Mouse (Mus musculus) MEL (cell line): ENCODE results near the gene Cobll1. TPM values are rescaled to one million over a fixed set of nuclear protein-coding genes. Genes with fewer than 3 reads are reported as not detected.

Experiments
- DNase-seq: peaks from one replicate; pipeline ENCODE4 v3.0.0; 2011; ENCODE audit warnings: low read depth, low spot score
- H3K27ac ChIP-seq: 2 replicates; pipeline ENCODE4 v1.5.1; 2012; ENCODE audit warnings: low read depth, mild to moderate bottlenecking, control low read depth, low read length, moderate library complexity; ENCODE audit not compliant: control insufficient read depth
- H3K27me3 ChIP-seq, 2 experiments: fragments of 150-350 bp in 1 of 2; sonication (generic) in 1 of 2; 2 replicates each; pipeline ENCODE4 v1.6.1; 2012; ENCODE audit warnings: low read length in 2 of 2, mild to moderate bottlenecking in 2 of 2, improper control_type of control experiment in 1 of 2, moderate library complexity in 1 of 2; ENCODE audit not compliant: insufficient read depth in 2 of 2, control insufficient read depth in 1 of 2
- H3K36me3 ChIP-seq, 2 experiments: 2 replicates each; pipeline ENCODE4 v1.6.1; 2012 to 2014; ENCODE audit warnings: low read length in 2 of 2, improper control_type of control experiment in 1 of 2, inconsistent platforms in 1 of 2, mild to moderate bottlenecking in 1 of 2; ENCODE audit not compliant: insufficient read depth in 2 of 2, control insufficient read depth in 1 of 2
- H3K4me1 ChIP-seq, 2 experiments: fragments of 150-350 bp in 1 of 2; sonication (generic) in 1 of 2; 2 replicates each; pipeline ENCODE4 v1.6.1; 2012; ENCODE audit warnings: low read length in 2 of 2, improper control_type of control experiment in 1 of 2, mild to moderate bottlenecking in 1 of 2; ENCODE audit not compliant: insufficient read depth in 2 of 2, control insufficient read depth in 1 of 2
- H3K4me3 ChIP-seq, 2 experiments: fragments of 150-350 bp in 1 of 2; sonication (generic) in 1 of 2; 2 replicates each; pipeline ENCODE4 v1.5.1; 2012; ENCODE audit warnings: low read depth in 2 of 2, low read length in 2 of 2, mild to moderate bottlenecking in 2 of 2, moderate library complexity in 2 of 2, control low read depth in 1 of 2, improper control_type of control experiment in 1 of 2; ENCODE audit not compliant: control insufficient read depth in 1 of 2, insufficient read depth in 1 of 2
- H3K79me2 ChIP-seq: 2 replicates; pipeline ENCODE4 v1.6.1; 2012; ENCODE audit warnings: mild to moderate bottlenecking, low read length, moderate library complexity; ENCODE audit not compliant: control insufficient read depth, poor library complexity, insufficient read depth
- H3K9ac ChIP-seq: 2 replicates; pipeline ENCODE4 v1.6.1; 2012; ENCODE audit warnings: low read depth, mild to moderate bottlenecking, control low read depth, low read length, moderate library complexity; ENCODE audit not compliant: control insufficient read depth, poor library complexity, severe bottlenecking
- H3K9me3 ChIP-seq: fragments of 150-350 bp; sonication (generic); replicated peaks from 2 replicates; pipeline ENCODE4 v1.6.1; 2012; ENCODE audit warnings: mild to moderate bottlenecking, low read length, improper control_type of control experiment, moderate library complexity; ENCODE audit not compliant: insufficient read depth
- BHLHE40 ChIP-seq: IDR thresholded peaks from 2 replicates; pipeline ENCODE4 v1.6.1; 2012; ENCODE audit warnings: low read depth, mild to moderate bottlenecking, inconsistent platforms, low read length, improper control_type of control experiment, borderline replicate concordance
- CHD1 ChIP-seq: IDR thresholded peaks from 2 replicates; pipeline ENCODE4 v1.6.1; 2012; ENCODE audit warnings: low read depth, mild to moderate bottlenecking, inconsistent platforms, low read length, improper control_type of control experiment
- CTCF ChIP-seq, 3 experiments: IDR thresholded peaks in 2 of 3; conservative IDR thresholded peaks in 1 of 3; 2 replicates each; pipeline ENCODE4 v1.5.1; 2011 to 2012; ENCODE audit warnings: low read length in 3 of 3, low read depth in 2 of 3, mild to moderate bottlenecking in 2 of 3, improper control_type of control experiment in 1 of 3, inconsistent platforms in 1 of 3, mixed read lengths in 1 of 3, moderate library complexity in 1 of 3; ENCODE audit not compliant: control insufficient read depth in 1 of 3, insufficient read depth in 1 of 3, poor library complexity in 1 of 3, severe bottlenecking in 1 of 3
- EP300 ChIP-seq, 2 experiments: IDR thresholded peaks; 2 replicates each; pipeline ENCODE4 v1.6.1; 2011; ENCODE audit warnings: improper control_type of control experiment in 2 of 2, low read length in 2 of 2, low read depth in 1 of 2, mild to moderate bottlenecking in 1 of 2
- ETS1 ChIP-seq: IDR thresholded peaks from 2 replicates; pipeline ENCODE4 v1.6.1; 2012; ENCODE audit warnings: low read depth, mild to moderate bottlenecking, inconsistent platforms, low read length, improper control_type of control experiment, moderate library complexity
- GATA1 ChIP-seq: IDR thresholded peaks from 2 replicates; pipeline ENCODE4 v1.6.1; 2011; ENCODE audit warnings: low read depth, low read length, improper control_type of control experiment
- HCFC1 ChIP-seq: IDR thresholded peaks from 2 replicates; pipeline ENCODE4 v1.6.1; 2012; ENCODE audit warnings: low read depth, mild to moderate bottlenecking, inconsistent platforms, low read length, improper control_type of control experiment, moderate library complexity
- KAT2A ChIP-seq: conservative IDR thresholded peaks from 2 replicates; pipeline ENCODE4 v1.6.1; 2012; ENCODE audit warnings: low read depth, low read length, improper control_type of control experiment, inconsistent platforms
- MAX ChIP-seq: IDR thresholded peaks from 2 replicates; pipeline ENCODE4 v1.6.1; 2011; ENCODE audit warnings: low read length, improper control_type of control experiment
- MXI1 ChIP-seq: IDR thresholded peaks from 2 replicates; pipeline ENCODE4 v1.6.1; 2011; ENCODE audit warnings: mild to moderate bottlenecking, low read depth, low read length, improper control_type of control experiment
- MYC ChIP-seq: IDR thresholded peaks from 2 replicates; pipeline ENCODE4 v1.6.1; 2011; ENCODE audit warnings: low read depth, mild to moderate bottlenecking, low read length, improper control_type of control experiment, moderate library complexity
- NRF1 ChIP-seq: IDR thresholded peaks from 2 replicates; pipeline ENCODE4 v1.6.1; 2014; ENCODE audit warnings: low read depth, mild to moderate bottlenecking, inconsistent platforms, low read length, improper control_type of control experiment, moderate library complexity; ENCODE audit not compliant: poor library complexity, insufficient read depth, severe bottlenecking
- POLR2A ChIP-seq, 2 experiments: IDR thresholded peaks; 2 replicates each; pipeline ENCODE4 v1.6.1; 2011 to 2012; ENCODE audit warnings: low read length in 2 of 2, mild to moderate bottlenecking in 2 of 2, control low read depth in 1 of 2, improper control_type of control experiment in 1 of 2, low read depth in 1 of 2, moderate library complexity in 1 of 2; ENCODE audit not compliant: control insufficient read depth in 1 of 2, insufficient read depth in 1 of 2, poor library complexity in 1 of 2
- POLR2AphosphoS2 ChIP-seq: IDR thresholded peaks from 2 replicates; pipeline ENCODE4 v1.6.1; 2011; ENCODE audit warnings: low read length, improper control_type of control experiment
- RCOR1 ChIP-seq: IDR thresholded peaks from 2 replicates; pipeline ENCODE4 v1.6.1; 2012; ENCODE audit warnings: low read depth, mild to moderate bottlenecking, inconsistent platforms, low read length, improper control_type of control experiment
- SIN3A ChIP-seq: IDR thresholded peaks from 2 replicates; pipeline ENCODE4 v1.6.1; 2012; ENCODE audit warnings: low read length, improper control_type of control experiment, inconsistent platforms
- TAL1 ChIP-seq: IDR thresholded peaks from 2 replicates; pipeline ENCODE4 v1.6.1; 2012; ENCODE audit warnings: mild to moderate bottlenecking, inconsistent platforms, low read length, moderate library complexity, mixed read lengths
- TBP ChIP-seq: IDR thresholded peaks from 2 replicates; pipeline ENCODE4 v1.8.0; 2011; ENCODE audit warnings: low read depth, low read length, improper control_type of control experiment
- USF2 ChIP-seq, 2 experiments: IDR thresholded peaks; 2 replicates each; pipeline ENCODE4 v1.6.1; 2011 to 2012; ENCODE audit warnings: improper control_type of control experiment in 2 of 2, low read length in 2 of 2, borderline replicate concordance in 1 of 2, inconsistent platforms in 1 of 2, low read depth in 1 of 2, mild to moderate bottlenecking in 1 of 2; ENCODE audit not compliant: insufficient read depth in 1 of 2
- ZKSCAN1 ChIP-seq: IDR thresholded peaks from 2 replicates; pipeline ENCODE4 v1.6.1; 2012; ENCODE audit warnings: low read depth, mild to moderate bottlenecking, inconsistent platforms, low read length, improper control_type of control experiment, moderate library complexity
- ZMIZ1 ChIP-seq: IDR thresholded peaks from 2 replicates; pipeline ENCODE4 v1.6.1; 2012; ENCODE audit warnings: low read depth, mild to moderate bottlenecking, inconsistent platforms, low read length, improper control_type of control experiment, moderate library complexity
- ZNF384 ChIP-seq: IDR thresholded peaks from 2 replicates; pipeline ENCODE4 v1.6.1; 2012; ENCODE audit warnings: low read depth, mild to moderate bottlenecking, inconsistent platforms, low read length, improper control_type of control experiment
- polyA plus RNA-seq, 2 experiments: library from polyadenylated mRNA; stranded (reverse) in 1 of 2; unstranded in 1 of 2; fragments of >175 nt in 1 of 2; fragments of >200 nt in 1 of 2; gene quantifications; 2 replicates each; pipeline versions ENCODE4 v1.2.1 to v1.2.4; 2012; ENCODE audit warnings: low replicate concordance in 2 of 2, low read depth in 1 of 2; ENCODE audit not compliant: insufficient read length in 2 of 2, insufficient read depth in 1 of 2, missing spikeins in 1 of 2
- total RNA-seq: library from RNA; depleted of rRNA; stranded (reverse); fragments of 300-350 nt; gene quantifications from 2 replicates; pipeline ENCODE4 v1.2.3, GENCODE M21; 2012

Gene Cobll1
- total and polyA plus RNA-seq, 3 experiments = not detected

DNA sequence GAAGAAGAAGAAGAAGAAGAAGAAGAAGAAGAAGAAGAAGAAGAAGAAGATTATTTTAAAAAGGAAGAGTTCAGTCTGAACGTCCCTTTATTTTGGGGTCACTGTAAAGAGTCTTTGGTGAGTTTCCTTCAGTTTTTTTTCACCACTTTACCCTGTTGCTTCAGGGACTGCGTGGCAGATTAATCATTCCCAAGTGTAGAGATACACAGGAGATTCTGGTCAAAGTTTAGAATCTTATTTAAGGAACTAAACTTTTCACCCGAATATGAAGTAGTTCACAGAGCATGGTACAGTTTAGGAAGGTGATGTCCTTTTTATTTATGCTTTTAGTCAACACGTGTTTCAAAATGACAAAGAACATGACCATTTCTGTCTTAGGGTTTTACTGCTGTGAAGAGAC lies 21.2 kb upstream of the Cobll1 start:
- Histone ChIP-seq H3K4me1 (no peaks in the 10 kb centered on the region), H3K4me3 (no peak overlapping the region), H3K9ac (no peak overlapping the region), H3K79me2 (no peaks in the 10 kb centered on the region), H3K9me3 (no peaks in the 10 kb centered on the region), H3K27ac (no peak overlapping the region), H3K36me3 (no peaks in the 10 kb centered on the region), H3K27me3 (no peaks in the 10 kb centered on the region)
- no peak for DNase-seq
- TF ChIP-seq KAT2A = no peak
- TF ChIP-seq CHD1 = no peak
- no peak for TF ChIP-seq POLR2AphosphoS2
- no peak for TF ChIP-seq HCFC1
- no peak for TF ChIP-seq BHLHE40
- TF ChIP-seq ZMIZ1 = no peak
- TF ChIP-seq MAX = no peak
- TF ChIP-seq ZNF384 = no peak
- no peak for TF ChIP-seq GATA1

DNA sequence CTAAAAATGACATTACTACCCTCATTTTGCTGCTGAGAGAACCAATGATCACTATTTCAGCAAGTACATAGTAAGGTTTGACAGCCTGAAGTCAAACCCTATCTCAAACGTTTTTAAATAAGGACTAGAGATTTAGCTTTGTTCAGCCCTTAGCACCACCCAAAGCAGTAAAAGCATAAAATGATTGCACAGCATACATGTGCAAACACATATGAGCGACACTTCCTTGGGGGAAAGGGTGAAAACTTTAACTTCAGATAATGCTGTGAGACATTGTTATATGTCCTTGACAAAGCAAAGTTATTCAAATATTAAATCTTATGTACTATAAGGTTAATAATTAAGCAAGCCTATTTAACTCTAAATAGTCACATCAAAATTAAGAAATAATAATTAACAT lies 18.2 kb upstream of the Cobll1 start:
- no peak overlapping the region for H3K27ac ChIP-seq
- TF ChIP-seq NRF1 = no peak
- no peak for TF ChIP-seq ETS1
- TF ChIP-seq TAL1 = no peak
- no peak for TF ChIP-seq ZMIZ1
- TF ChIP-seq SIN3A = no peak
- TF ChIP-seq POLR2A (IDR thresholded peaks at IDR 0.05; ENCODE audit: control insufficient read depth in 1 of 2, insufficient read depth in 1 of 2, low read depth in 1 of 2, low read length in 2 of 2, poor library complexity in 1 of 2) = no peak
- TF ChIP-seq TBP = no peak
- no peak for TF ChIP-seq RCOR1
- TF ChIP-seq BHLHE40 = no peak
- no peak for TF ChIP-seq EP300 (IDR thresholded peaks at IDR 0.05; ENCODE audit: low read depth in 1 of 2, low read length in 2 of 2)
- no peak for TF ChIP-seq CTCF (IDR thresholded peaks at IDR 0.05 in 2 of 3, conservative IDR thresholded peaks at IDR 0.05 in 1 of 3; ENCODE audit: control insufficient read depth in 1 of 3, insufficient read depth in 1 of 3, low read depth in 2 of 3, low read length in 3 of 3, poor library complexity in 1 of 3, severe bottlenecking in 1 of 3)
- TF ChIP-seq MXI1 = no peak
- no peak for TF ChIP-seq HCFC1
- no peak for TF ChIP-seq MAX
- no peak for TF ChIP-seq ZKSCAN1
- TF ChIP-seq USF2 (IDR thresholded peaks at IDR 0.05; ENCODE audit: borderline replicate concordance in 1 of 2, insufficient read depth in 1 of 2, low read depth in 1 of 2, low read length in 2 of 2) = no peak
- no peak for TF ChIP-seq MYC

More for the DNA sequence above, 18.2 kb upstream of the Cobll1 start:
- Histone ChIP-seq H3K4me3 (no peak overlapping the region), H3K79me2 (no peaks in the 10 kb centered on the region), H3K9me3 (no peaks in the 10 kb centered on the region), H3K4me1 (no peaks in the 10 kb centered on the region), H3K9ac (no peak overlapping the region), H3K36me3 (no peaks in the 10 kb centered on the region), H3K27me3 (no peaks in the 10 kb centered on the region)
- DNase-seq = no peak
